Mouse (Mus musculus) adrenal gland, postnatal 10 days (tissue): ENCODE results near the gene Tmc8. TPM values are rescaled to one million over a fixed set of nuclear protein-coding genes. Genes with fewer than 3 reads are reported as not detected.

Source experiments
- DNase-seq: peaks from one replicate; pipeline ENCODE4 v3.0.0; 2021; ENCODE audit warnings: mixed read lengths
- long read RNA-seq, 2 experiments: library from polyadenylated mRNA; stranded (forward); transcript quantifications; one replicate each; pipeline ENCODE4 v2.0.0; 2021
- total RNA-seq, 2 experiments: library from RNA; stranded (reverse); gene quantifications; 2 replicates each; pipeline ENCODE4 v1.2.3; 2021

Tmc8 gene
- 1 to 10 TPM; 4.8 to 8.3 TPM for total RNA-seq
- long read RNA-seq, experiment 1, partial matches to known transcripts = 1 of 2 reads
- long read RNA-seq, experiment 1, other reads (novel, unspliced or antisense) = 1 of 2 reads
- long read RNA-seq, experiment 2, partial matches to known transcripts = 0 of 1 reads
- long read RNA-seq, experiment 2, other reads (novel, unspliced or antisense) = 0 of 1 reads

DNA sequence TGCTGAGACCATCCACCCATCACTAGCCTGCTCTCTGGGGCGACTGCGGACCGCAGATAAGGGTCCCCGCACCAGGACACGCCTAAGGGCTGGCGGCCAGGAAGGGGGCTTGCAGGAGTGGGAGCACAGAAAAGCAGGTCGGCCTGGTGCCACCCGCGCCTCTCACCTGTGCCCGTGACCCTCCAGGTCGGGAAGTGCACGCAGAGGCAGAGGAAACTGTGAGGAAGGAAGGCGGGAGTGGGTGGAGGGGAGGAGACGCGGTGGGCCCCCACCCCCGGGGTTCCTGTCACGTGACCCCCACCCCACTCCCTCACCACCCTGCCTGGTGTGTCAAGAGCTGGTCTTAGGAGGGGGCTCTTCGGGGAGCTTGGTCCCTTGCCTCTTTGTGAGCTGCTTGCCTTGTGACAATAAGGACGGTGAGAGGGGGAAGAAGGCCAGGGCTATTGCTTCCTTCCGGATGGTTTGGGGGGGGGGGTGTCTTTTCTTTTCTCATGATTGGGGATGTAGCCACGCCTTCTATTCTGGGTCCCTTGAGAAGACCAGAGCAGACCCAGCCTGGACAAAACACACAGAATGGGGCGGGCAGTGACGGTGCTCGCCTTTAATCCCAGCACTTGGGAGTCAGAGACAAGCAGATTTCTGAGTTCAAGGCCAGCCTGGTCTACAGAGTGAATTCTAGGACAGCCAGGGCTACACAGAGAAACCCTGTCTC lies at the start of gene Tmc8, which contains the start of gene Tmc6:
TSS of gene Tmc8 (plus strand) at position 84 of the 712 bp plus-strand sequence.
TSS of gene Tmc6 (minus strand) at position 206 of the 712 bp plus-strand sequence.
- peak; percentile 60 for DNase-seq

DNA sequence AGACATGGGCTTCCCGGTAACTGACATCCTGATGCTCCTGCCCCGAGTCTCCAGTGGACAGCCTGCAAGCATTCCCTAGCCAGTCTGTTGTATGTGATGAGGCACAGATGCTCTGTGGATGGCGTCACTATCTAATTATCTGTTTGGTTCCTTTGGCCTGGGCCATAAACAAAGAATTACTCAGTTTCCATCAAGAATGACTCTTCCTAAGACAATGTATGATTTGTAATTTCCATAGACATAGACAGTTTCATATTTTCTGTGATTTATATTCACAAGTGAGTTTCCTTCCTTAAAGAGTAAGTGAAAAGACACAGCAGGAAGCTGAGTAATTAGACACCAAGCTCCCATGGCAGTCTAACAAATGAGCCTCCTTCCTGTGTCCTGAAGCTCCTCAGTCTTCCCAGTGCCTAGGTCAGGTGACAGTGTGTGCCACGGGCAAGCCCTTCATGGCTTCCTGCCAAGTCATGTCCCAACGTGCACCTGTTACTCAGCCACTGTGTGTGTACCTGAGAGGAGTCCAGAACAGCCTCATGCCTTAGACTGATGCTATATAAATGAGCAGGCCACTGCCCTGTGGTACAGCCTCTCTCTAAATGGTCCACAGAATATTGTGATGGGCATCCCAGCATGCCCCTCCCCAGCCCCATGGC lies 45.7 kb upstream of the Tmc8 start:
- no peak for DNase-seq

DNA sequence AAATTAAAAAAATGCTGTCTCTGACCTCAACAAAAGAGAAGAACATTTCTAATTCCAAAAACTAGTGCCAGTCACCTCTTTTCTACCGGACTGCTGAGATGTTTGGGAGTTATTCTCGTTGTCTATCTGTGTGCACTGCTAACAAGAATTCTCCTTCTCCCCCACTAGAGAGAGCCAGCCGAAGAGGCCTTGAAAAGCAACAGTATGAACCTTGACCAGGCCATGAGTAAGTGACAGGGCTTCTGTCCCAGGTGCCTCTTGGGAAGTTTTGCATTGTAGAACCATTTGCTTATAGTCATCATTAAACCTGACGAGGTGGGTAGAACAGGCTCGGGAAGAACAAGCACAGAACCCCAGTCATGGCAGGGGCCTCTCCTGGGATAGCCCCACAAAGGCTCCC lies 43.8 kb upstream of the Tmc8 start:
- DNase-seq = no peak

DNA sequence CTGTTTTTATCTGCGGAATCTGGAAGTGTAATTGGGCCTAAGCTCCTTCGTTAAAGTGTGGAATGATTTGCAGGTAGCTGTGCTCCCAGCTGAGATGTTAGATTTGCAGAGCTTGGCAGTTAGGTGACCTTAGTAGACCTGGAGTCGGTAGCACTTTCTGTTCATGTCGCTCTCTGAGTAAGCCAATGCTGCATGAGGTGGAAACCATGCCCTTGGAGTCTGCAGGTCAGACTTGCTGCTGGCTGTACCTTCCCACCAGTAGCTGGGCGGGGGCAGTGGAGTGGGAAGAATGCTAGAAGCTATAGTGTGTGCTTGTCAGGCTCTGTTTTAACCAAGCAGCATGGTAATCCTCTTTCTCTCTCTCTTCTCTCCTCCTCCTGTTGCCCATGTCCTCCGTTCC lies 40.7 kb upstream of the Tmc8 start:
- no peak for DNase-seq

DNA sequence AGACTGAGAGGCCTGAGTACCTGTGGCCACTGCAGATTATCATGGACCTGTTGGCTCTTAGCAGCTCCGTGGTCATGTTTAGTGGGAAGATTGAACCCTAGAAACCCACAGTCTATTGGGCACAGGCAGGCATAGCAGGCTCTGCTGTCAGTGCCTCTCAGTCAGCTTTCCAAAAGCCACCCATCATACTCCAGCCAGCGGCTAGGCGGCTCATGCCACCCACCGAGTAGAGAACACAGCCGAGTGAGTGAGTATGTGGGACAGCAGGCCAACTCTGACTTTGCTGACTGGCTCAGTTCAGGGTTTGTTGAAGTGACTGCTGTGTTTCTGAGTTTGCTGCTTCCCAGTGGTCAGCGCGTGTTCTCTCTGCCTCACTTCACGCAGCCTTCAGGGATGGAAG lies 39.6 kb upstream of the Tmc8 start:
- no peak for DNase-seq

DNA sequence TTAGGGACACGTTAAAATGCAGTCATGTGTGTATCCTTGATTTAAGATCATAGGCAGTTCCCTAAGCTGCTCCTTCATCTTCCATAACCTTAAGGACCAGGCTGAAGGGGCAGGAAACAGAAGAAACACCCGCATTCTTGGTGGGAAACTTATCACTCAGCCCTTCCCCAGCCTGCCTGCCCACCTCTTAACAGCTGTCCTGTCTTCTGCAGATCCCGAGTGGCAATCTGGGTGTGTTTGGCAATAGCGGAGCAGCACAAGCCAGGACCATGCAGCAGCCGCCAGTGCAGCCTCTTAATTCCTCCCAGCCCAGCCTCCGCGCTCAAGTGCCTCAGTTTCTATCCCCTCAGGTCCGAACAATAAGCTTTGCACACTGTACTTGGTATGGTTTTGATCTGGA lies 39.2 kb upstream of the Tmc8 start:
- DNase-seq = no peak

DNA sequence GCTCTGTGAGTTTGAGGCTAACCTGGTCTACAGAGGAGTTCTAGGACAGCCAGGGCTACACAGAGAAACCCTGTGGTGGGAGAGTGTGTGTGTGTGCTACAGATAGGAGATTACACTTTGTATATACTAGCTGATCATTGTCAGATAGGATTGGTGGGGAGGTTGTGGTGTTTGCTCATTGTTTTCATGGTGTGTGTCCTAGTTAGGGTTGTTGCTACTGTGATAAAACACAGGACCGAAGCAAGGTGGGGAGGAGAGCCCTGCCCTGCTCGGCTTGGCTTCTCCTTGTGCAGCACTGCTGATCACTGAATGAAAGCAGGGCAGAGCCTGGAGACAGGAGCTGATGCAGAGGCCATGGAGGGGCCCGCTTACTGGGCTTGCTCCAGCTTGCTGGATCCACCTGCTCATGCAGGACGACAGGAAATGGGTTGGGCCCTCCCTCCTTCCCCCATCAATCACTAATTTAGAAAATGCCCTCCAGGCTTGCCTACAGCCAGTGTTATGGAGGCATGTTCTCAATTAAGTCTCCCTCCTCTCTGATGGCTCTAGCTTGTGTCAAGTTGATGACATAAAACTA lies 38.3 kb upstream of the Tmc8 start:
- no peak for DNase-seq

DNA sequence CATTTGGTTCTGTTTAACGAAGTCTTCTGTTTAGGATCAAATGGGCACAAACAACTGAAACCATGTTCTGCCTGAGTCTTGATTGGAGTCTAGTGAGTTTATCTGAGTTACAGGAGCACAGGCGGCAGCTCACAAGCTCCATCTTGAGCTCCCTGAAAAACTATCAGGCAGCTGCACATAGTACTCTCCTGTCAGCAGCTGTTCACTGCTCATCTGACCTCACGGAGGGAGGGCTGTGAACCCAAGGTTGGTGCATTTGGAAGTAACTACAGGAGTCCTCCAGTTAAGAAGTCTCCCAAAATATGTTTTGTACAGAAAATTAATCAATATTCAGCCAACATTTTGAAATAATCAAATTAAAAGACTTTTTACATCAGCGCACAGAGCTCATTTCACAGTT lies 33.2 kb upstream of the Tmc8 start:
- DNase-seq = no peak

DNA sequence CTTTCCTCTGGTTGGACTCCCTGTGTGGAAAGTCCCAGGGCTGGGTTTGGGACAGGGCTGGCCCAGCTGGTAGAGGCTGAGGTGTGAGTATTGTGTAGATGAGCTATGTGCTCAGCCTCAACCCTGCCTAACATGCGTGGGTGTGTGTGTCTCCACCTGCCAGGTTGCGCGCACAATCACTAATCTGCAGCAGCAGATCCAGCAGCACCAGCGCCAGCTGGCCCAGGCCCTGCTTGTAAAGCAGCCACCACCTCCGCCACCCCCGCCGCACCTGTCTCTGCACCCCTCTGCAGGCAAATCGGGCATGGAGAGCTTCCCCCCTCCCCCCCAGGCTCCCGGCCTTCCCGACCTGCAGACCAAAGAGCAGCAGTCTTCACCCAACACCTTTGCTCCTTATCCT lies 32.5 kb upstream of the Tmc8 start:
- DNase-seq = no peak

DNA sequence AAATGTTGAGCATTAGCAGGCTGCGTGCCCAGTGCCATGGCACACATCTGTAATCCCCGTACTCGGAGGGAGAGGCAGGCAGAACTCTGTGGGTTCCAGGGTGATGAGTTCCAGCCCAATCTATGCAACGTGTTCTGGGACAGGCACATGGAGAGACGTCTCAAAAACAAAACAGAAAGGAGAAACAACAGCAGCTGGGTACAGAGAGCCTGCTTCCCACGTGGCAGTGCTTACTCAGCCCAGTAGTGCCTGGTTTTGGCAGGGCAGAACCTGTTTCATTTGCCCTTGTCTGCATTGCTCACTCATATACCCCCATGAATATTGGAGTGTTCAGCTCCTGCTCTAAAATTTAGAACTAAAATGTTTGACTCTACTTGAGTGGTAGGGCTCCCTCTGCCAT lies 30.3 kb upstream of the Tmc8 start:
- no peak for DNase-seq

DNA sequence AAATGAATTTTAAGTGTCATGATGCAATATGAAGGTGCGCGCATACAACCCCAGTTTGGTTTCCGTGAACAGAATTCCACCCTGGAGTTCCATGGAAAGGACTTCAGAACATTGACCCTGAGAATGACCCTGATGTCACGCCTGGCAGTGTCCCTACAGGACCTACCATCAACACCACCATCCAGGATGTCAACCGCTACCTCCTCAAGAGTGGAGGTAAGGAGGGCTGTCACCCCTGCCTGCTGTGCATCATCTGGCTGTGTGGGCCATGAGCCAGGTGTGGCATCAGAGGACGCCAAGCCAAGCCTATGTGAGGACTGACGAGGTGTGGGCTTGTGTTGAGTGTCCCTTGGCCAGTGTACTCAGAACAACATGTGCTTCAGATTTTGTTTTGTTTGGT lies 26.0 kb upstream of the Tmc8 start:
- DNase-seq = no peak

DNA sequence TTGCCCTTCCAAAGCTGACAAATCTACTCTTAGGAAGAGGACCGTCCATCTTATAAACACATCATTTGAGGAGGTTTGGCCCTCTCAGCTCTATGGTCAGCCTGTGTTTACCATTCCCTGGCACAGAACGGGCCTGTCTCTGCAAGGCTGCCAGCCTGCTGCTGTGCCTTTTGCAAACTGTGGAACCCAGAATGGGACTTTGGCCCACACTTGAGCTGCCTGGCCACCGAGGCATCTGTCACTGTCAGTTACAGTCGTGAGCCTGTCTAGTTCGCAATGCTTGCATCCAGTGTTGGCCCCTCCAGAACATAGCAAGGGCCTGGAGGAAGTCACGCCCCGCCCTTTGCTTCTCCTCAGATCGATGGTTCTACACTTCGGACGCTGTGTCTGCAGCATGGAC lies 22.6 kb upstream of the Tmc8 start:
- DNase-seq = no peak

DNA sequence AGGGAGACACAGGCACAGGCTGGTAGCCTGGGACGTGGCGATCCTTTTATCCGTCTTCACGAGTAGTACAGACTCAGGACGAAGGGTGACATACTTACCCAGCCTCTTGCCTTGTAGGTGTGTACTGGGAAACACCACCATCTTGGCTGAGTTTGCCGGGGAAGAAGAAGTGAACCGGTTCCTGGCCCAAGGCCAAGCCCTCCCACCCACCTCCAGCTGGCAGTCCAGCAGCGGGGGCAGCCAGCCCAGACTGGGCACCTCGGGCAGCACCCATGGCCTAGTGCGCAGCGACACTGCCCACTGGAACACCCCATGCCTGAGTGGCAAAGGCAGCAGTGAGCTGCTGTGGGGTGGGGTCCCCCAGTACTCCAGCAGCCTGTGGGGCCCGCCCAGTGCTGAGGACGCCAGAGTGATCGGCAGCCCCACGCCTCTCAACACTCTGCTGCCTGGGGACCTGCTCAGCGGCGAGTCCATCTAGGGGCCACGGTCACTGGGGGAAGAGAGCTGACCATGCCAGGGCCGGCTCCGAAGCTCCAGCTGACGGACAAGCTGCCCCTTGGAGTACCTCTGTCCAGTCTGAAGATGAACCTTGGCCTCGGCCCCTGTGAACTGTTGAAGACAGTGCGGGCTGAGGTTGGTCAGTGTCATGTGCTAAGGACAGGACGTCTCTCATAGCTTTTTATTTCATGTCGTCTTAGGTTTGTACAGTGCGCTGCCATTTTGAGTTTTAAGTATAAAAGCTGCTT lies 21.3 kb upstream of the Tmc8 start:
- no peak for DNase-seq

DNA sequence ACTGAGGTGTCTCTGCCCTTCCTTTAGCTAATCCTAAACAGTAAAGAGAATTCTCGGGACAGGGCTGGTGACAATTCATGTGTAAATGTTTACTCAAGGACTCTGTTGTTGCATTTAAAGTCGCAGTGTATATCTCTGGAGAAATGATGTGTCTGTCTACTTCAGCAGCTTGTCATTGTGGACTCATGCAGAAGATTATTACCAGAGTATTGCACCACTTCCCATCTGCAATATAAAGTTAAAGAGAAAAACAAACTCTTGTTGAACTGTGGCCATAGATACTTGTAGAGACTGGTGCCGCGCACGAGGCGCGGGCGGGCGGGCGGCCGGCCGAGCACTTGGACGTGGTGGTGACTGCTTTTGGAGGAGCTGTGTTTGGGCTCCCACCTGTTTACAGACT lies 20.1 kb upstream of the Tmc8 start:
- DNase-seq = no peak

DNA sequence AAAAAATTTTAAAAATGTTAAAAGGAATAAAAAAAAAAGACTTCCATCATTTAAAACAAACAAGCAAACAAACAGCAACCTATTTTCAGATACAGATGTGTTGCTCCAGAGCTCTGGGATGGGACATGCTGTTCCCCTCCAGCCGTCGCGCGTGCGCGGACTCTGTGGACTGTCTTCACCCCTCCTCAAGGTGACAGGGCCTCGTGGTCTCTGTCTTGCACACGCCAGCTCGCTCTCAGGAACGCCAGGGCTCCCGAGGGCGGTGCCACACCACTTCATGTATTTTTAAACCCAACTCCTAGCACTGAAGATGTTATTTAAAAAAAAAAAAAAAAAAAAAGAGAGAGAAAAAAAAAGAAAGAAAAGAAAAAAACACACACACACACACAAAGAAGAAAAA lies 19.6 kb upstream of the Tmc8 start:
- DNase-seq = no peak

DNA sequence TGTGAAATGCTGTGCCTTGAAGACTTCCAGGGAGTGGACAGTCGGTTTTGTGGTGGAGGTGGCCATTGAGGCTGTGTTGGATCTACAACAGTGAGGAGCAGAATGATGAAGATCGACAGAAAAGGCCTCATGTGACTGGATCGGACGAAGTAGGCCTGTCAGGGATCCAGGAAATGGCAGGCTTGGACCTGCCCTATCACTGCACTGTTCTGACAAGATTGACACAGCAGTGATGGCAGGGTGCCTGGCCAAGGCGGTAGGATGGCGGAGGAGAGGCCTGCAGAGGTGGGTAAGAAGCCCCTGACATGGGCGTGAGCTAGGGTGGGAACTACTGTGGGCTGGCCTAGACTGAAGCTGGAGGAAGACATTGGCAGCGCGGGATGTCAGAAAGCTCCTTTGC lies 17.6 kb upstream of the Tmc8 start:
- DNase-seq = no peak

DNA sequence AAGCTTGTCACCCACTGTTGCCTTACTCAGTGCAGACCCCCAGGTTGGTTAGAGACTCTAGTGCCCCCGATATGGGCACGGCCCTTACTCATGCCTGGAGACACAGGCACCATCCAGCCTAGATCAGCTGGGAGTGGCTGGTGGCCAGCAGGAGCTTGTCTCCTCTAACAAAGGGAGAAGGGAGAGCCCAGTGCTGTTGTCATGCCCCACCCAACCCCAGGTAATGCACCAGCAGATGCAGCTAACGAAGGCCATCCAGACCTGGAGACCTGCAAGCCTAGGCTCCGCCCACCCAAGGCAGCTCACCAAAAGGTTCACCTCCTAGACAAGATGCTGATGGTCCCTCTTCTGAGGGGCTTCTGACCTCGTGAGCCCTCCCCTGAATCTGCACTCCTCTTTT lies 16.5 kb upstream of the Tmc8 start:
- no peak for DNase-seq

DNA sequence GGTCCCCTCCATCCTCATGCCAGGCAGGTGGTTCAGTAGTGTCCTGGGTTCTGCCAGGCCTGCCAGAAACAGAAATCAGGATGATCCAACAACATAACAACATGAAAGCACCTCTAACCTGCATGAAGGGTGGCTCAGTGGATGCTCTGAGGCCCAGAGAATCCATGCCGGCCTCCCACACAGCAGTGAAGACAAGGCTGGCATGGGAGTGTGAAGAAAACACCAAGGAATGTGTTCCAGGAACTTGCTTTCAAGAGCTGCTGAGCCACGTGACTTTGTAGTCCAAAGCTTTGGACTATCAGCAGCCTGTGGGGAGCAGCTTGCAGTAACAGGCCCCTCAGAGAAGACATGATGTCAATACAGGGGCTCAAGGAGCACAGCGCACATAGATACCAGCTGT lies 15.6 kb upstream of the Tmc8 start:
- no peak for DNase-seq

DNA sequence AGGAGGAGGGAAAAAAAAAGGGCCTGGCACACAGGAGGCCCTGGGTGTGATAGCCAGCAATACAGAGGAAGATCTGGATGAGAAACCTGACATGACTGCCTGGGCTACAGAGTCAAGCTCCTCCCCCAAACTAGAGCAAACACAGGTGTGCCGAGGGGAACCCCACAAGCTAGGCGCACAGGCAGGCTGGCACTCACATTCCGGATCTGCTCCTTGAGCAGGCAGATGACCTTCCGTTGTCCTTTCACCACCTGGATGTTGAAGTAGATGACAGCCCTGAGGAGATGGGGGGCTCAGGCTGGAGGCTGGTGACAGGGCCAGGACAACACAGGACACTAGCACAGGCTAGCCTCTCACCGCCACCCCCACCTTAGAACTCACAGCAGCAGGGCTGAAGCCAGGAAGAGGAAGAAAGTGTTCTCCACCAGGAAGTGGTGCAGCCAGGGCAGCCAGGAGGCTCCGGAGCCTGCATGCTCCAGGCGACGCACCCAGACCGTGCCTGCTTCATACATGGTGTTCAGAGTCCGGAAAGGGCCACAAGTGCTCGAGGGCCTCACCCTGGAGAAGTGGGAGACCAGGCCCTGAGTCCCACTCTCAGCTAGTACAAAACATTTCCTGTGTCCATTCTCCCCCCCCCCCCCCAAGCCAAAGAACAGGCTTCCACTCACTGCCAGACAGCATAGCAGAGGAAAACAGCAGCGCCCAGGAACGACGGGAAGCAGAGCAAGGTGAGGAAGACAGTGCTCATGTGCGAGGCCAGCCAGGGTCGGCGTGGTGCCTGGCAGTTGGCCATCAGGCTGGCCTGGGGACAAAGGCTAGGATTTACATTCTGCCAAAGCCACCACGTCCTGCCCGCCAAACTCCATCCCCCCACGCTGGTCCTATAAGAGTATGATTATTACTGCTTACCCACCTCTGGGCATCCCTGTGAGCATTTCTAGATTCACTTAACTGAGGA lies 12.9 kb upstream of the Tmc8 start:
- no peak for DNase-seq

DNA sequence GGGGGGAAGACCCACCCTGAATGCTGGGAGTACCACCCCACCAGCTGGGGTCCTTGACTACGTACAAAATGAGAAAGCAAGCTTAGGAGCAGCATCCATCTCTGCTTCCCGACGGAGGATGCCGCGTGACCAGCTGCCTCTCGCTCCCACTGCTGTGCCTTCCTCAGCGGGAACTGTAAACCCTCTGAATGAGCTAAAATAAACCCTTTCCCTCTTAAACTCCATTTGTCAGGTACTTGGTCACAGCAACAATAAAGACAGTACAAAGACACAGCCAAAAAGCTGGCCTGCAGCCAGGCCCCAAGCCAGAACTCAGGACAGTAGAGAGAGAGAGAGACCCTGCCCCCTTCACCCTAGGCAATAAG lies 12.2 kb upstream of the Tmc8 start:
- DNase-seq = no peak

DNA sequence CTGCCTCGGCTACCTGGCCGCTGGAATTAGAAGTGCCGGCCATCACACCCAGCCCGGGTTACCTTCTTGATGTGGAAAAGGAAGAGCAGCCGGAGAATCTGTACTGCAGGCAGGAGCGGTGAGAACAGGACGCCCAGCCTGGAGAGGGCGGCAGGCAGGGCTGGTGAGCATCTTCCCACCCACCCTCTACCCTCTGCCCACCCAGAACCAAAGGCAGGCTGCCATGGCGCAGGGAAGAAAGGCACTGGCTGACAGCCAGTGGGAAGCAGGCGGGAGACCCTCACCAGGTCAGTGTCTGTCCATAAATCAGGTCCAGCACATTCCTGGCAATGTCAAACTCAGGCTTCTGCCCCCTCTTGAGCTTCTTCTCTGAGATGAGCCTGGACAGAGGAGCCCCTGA lies 11.5 kb upstream of the Tmc8 start:
- DNase-seq = no peak

DNA sequence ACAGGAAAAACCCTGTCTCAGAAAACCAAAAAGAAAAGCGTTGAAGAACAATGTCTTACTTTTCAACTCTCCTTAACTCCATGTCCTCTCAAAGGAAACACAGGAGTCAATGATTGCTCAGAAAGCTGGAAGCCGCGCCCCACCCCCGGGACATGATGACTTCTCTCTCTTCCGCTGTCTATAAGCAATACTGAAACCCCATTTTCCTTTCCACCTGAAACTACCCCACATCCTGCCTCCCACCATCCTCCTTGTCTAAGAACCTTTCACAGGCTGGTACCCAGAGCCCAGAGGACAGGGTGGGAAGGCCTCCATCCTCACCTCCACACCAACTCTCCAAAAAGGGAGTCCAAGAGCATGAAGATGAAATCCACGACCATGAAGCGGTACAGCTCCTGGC lies 9.5 kb upstream of the Tmc8 start:
- no peak for DNase-seq
